Mouse (Mus musculus) hindbrain, embryonic 14.5 days (tissue): Measurements from ENCODE around the gene Gm20696. TPM values are rescaled to one million over a fixed set of nuclear protein-coding genes. Genes with fewer than 3 reads are reported as not detected.

ENCODE experiments used
- ATAC-seq: fragments of 200-750 bp; cut with Nextera tagmentation; 2 replicates; pipeline ENCODE4 v1.8.0; 2017; ENCODE audit warnings: moderate number of reproducible peaks, mild to moderate bottlenecking, moderate TSS enrichment, moderate library complexity; ENCODE audit not compliant: low FRiP score
- DNase-seq: peaks from one replicate; pipeline ENCODE4 v3.0.0-alpha.2; 2015; ENCODE audit warnings: low spot score
- H3K27ac ChIP-seq: fragments of 300-500 bp; sonication (generic); 2 replicates; pipeline ENCODE4 v1.5.1; 2014; ENCODE audit warnings: mild to moderate bottlenecking, moderate library complexity
- H3K27me3 ChIP-seq: fragments of 300-500 bp; sonication (generic); 2 replicates; pipeline ENCODE4 v1.6.1; 2014; ENCODE audit warnings: mild to moderate bottlenecking, low read length, mixed read lengths; ENCODE audit not compliant: control insufficient read depth, insufficient read depth
- H3K36me3 ChIP-seq: fragments of 300-500 bp; sonication (generic); replicated peaks from 2 replicates; pipeline ENCODE4 v1.6.1; 2014; ENCODE audit not compliant: control insufficient read depth, insufficient read depth
- H3K4me1 ChIP-seq: fragments of 300-500 bp; sonication (generic); replicated peaks from 2 replicates; pipeline ENCODE4 v1.6.1; 2014; ENCODE audit warnings: antibody characterized with exemption, low read length, mixed read lengths; ENCODE audit not compliant: control insufficient read depth, insufficient read depth
- H3K4me2 ChIP-seq: fragments of 300-500 bp; sonication (generic); replicated peaks from 2 replicates; pipeline ENCODE4 v1.6.1; 2014; ENCODE audit warnings: mild to moderate bottlenecking, moderate library complexity
- H3K4me3 ChIP-seq: fragments of 300-500 bp; sonication (generic); replicated peaks from 2 replicates; pipeline ENCODE4 v1.5.1; 2014; ENCODE audit warnings: mild to moderate bottlenecking, low read length
- H3K9ac ChIP-seq: fragments of 300-500 bp; sonication (generic); 2 replicates; pipeline ENCODE4 v1.6.1; 2014
- H3K9me3 ChIP-seq: fragments of 300-500 bp; sonication (generic); 2 replicates; pipeline ENCODE4 v1.6.1; 2016; ENCODE audit warnings: low read length; ENCODE audit not compliant: control insufficient read depth
- WGBS: fragments of 180-500 bp; shearing (Covaris S2); extraction: QIAGEN DNeasy Blood & Tissue Kit; methylation state at CpG from one replicate; pipeline ENCODE4 v1.1.7; 2014; 5-methylcytosine and 5-hydroxymethylcytosine counted together
- polyA plus RNA-seq: library from polyadenylated mRNA; unstranded; fragments of >200 nt; fragmentation: Nextera tagmentation; extraction: Ambion mirVana; gene quantifications from 2 replicates; pipeline ENCODE4 v1.2.1, GENCODE M21; 2014

Gm20696 gene
- polyA plus RNA-seq, 1 experiment from 2014 or later: 2.6 TPM

GRCm38 (mm10) chr6:99342416-99342815 lies 324.2 kb downstream of the Gm20696 start:
- ATAC-seq (no peak), DNase-seq (no peak)
- Histone ChIP-seq H3K9ac (no peak overlapping the region), H3K27ac (no peak overlapping the region), H3K4me3 (no peak overlapping the region), H3K36me3 (no peaks in the 10 kb centered on the region), H3K9me3 (no peaks in the 10 kb centered on the region), H3K27me3 (no peaks in the 10 kb centered on the region), H3K4me1 (0 out of 2 replicates have a peak, but pooled peaks cover 7% of the 10 kb centered on the region), H3K4me2 (no peak overlapping the region)
- 94% methylated on average over 3 of the region's 3 CpGs for WGBS

- H3K9me3 ChIP-seq: no peaks in the 10 kb centered on the region
- no peaks in the 10 kb centered on the region for H3K27me3 ChIP-seq
- 89% methylated on average over 4 of the region's 4 CpGs for WGBS
- H3K36me3 ChIP-seq: no peaks in the 10 kb centered on the region
- H3K9ac ChIP-seq: no peak overlapping the region
- H3K4me3 ChIP-seq: no peak overlapping the region
- DNase-seq (no peak), ATAC-seq (no peak)
- no peak overlapping the region for H3K27ac ChIP-seq
- H3K4me2 ChIP-seq: no peak overlapping the region
- 0 out of 2 replicates have a peak, but pooled peaks cover 6% of the 10 kb centered on the region for H3K4me1 ChIP-seq
Measured at GRCm38 (mm10) chr6:99340902-99341301, 325.7 kb downstream of the Gm20696 start.

- no peaks in the 10 kb centered on the region for H3K27me3 ChIP-seq
- H3K27ac ChIP-seq: no peak overlapping the region
- H3K36me3 ChIP-seq: no peaks in the 10 kb centered on the region
- DNase-seq (no peak), ATAC-seq (no peak)
- 0 out of 2 replicates have a peak, but pooled peaks cover 11% of the 10 kb centered on the region for H3K4me1 ChIP-seq
- H3K9ac ChIP-seq: no peak overlapping the region
- H3K9me3 ChIP-seq: no peaks in the 10 kb centered on the region
- WGBS: 84% methylated on average over 10 of the region's 10 CpGs
- H3K4me3 ChIP-seq: no peak overlapping the region
- H3K4me2 ChIP-seq: no peak overlapping the region
Measured at GRCm38 (mm10) chr6:99339986-99340721, 326.4 kb downstream of the Gm20696 start.

GRCm38 (mm10) chr6:99339343-99339620 lies 327.3 kb downstream of the Gm20696 start:
- no peaks in the 10 kb centered on the region for H3K36me3 ChIP-seq
- DNase-seq: no peak
- no peak overlapping the region for H3K27ac ChIP-seq
- H3K4me1 ChIP-seq: 0 out of 2 replicates have a peak, but pooled peaks cover 11% of the 10 kb centered on the region
- ATAC-seq: no peak
- H3K27me3 ChIP-seq: no peaks in the 10 kb centered on the region
- 29% methylated on average over 5 of the region's 5 CpGs for WGBS
- H3K9me3 ChIP-seq: no peaks in the 10 kb centered on the region
- H3K4me2 ChIP-seq: no peak overlapping the region
- no peak overlapping the region for H3K4me3 ChIP-seq
- no peak overlapping the region for H3K9ac ChIP-seq

- H3K4me2 ChIP-seq: no peak overlapping the region
- WGBS: 47% methylated on average over 9 of the region's 9 CpGs
- H3K9me3 ChIP-seq: no peaks in the 10 kb centered on the region
- no peaks in the 10 kb centered on the region for H3K27me3 ChIP-seq
- ATAC-seq: no peak
- no peak for DNase-seq
- H3K4me1 ChIP-seq: 0 out of 2 replicates have a peak, but pooled peaks cover 11% of the 10 kb centered on the region
- no peak overlapping the region for H3K4me3 ChIP-seq
- H3K36me3 ChIP-seq: no peaks in the 10 kb centered on the region
- H3K27ac ChIP-seq: no peak overlapping the region
- H3K9ac ChIP-seq: no peak overlapping the region
Measured at GRCm38 (mm10) chr6:99338593-99339342, 327.8 kb downstream of the Gm20696 start.

- 66% methylated on average over 3 of the region's 3 CpGs for WGBS
Measured at GRCm38 (mm10) chr6:99338174-99338573, 328.4 kb downstream of the Gm20696 start.

GRCm38 (mm10) chr6:99337575-99337974 lies 329.0 kb downstream of the Gm20696 start:
- no peak overlapping the region for H3K4me3 ChIP-seq
- ATAC-seq: no peak
- H3K27me3 ChIP-seq: no peaks in the 10 kb centered on the region
- no peaks in the 10 kb centered on the region for H3K9me3 ChIP-seq
- H3K36me3 ChIP-seq: no peaks in the 10 kb centered on the region
- H3K27ac ChIP-seq: no peak overlapping the region
- 80% methylated on average over 6 of the region's 6 CpGs for WGBS
- no peak overlapping the region for H3K4me2 ChIP-seq
- no peak for DNase-seq
- 0 out of 2 replicates have a peak, but pooled peaks cover 11% of the 10 kb centered on the region for H3K4me1 ChIP-seq
- H3K9ac ChIP-seq: no peak overlapping the region

More at GRCm38 (mm10) chr6:99338174-99338573, 328.4 kb downstream of the Gm20696 start:
- no peak overlapping the region for H3K4me3 ChIP-seq
- no peak overlapping the region for H3K4me2 ChIP-seq
- H3K36me3 ChIP-seq: no peaks in the 10 kb centered on the region
- no peaks in the 10 kb centered on the region for H3K27me3 ChIP-seq
- no peak overlapping the region for H3K9ac ChIP-seq
- no peak overlapping the region for H3K27ac ChIP-seq
- ATAC-seq: no peak
- no peaks in the 10 kb centered on the region for H3K9me3 ChIP-seq
- H3K4me1 ChIP-seq: 0 out of 2 replicates have a peak, but pooled peaks cover 11% of the 10 kb centered on the region
- no peak for DNase-seq

- Histone ChIP-seq H3K4me1 (0 out of 2 replicates have a peak, but pooled peaks cover 11% of the 10 kb centered on the region), H3K36me3 (no peaks in the 10 kb centered on the region), H3K27ac (no peak overlapping the region), H3K9ac (no peak overlapping the region), H3K9me3 (no peaks in the 10 kb centered on the region), H3K27me3 (no peaks in the 10 kb centered on the region), H3K4me3 (no peak overlapping the region), H3K4me2 (no peak overlapping the region)
- DNase-seq: no peak
- no peak for ATAC-seq
- WGBS: 43% methylated on average over 5 of the region's 5 CpGs
Measured at GRCm38 (mm10) chr6:99336191-99336590, 330.4 kb downstream of the Gm20696 start.

GRCm38 (mm10) chr6:99335174-99335830 lies 331.3 kb downstream of the Gm20696 start:
- Histone ChIP-seq H3K36me3 (no peaks in the 10 kb centered on the region), H3K27ac (no peak overlapping the region), H3K4me1 (0 out of 2 replicates have a peak, but pooled peaks cover 11% of the 10 kb centered on the region), H3K9ac (no peak overlapping the region), H3K27me3 (no peaks in the 10 kb centered on the region), H3K4me3 (no peak overlapping the region), H3K9me3 (no peaks in the 10 kb centered on the region), H3K4me2 (no peak overlapping the region)
- 51% methylated on average over 13 of the region's 13 CpGs for WGBS
- DNase-seq (no peak), ATAC-seq (no peak)
